Mouse (Mus musculus) embryonic fibroblast, embryonic 13.5 days (primary cell): Measurements from ENCODE around the gene Fam205c.

ENCODE experiments used
- CTCF ChIP-seq: IDR thresholded peaks from 2 replicates; pipeline ENCODE4 v1.5.1; 2011; ENCODE audit warnings: mild to moderate bottlenecking, control low read depth, low read length, moderate library complexity, borderline replicate concordance; ENCODE audit not compliant: insufficient read depth
- POLR2A ChIP-seq: IDR thresholded peaks from 2 replicates; pipeline ENCODE4 v1.6.1; 2011; ENCODE audit warnings: low read depth, mild to moderate bottlenecking, control low read depth, low read length, moderate library complexity

- TF ChIP-seq CTCF (no peak), POLR2A (no peak)
Observed at GRCm38 (mm10) chr4:42870748-42871147, 3.3 kb downstream of the Fam205c start.
